Mouse (Mus musculus) C2C12 (cell line): ENCODE results near the gene Nrxn3. TPM values are rescaled to one million over a fixed set of nuclear protein-coding genes. Genes with fewer than 3 reads are reported as not detected.

Experiments
- H3K27me3 ChIP-seq: one replicate; pipeline ENCODE4 v1.6.1; 2011; ENCODE audit not compliant: control insufficient read depth, insufficient read depth, insufficient read length
- H3K36me3 ChIP-seq: one replicate; pipeline ENCODE4 v1.6.1; 2011; ENCODE audit not compliant: control insufficient read depth, insufficient read depth
- H3K4me3 ChIP-seq: one replicate; pipeline ENCODE4 v1.5.1; 2011; ENCODE audit warnings: mild to moderate bottlenecking, control low read depth; ENCODE audit not compliant: poor library complexity, insufficient read depth, severe bottlenecking
- H3K79me2 ChIP-seq: one replicate; pipeline ENCODE4 v1.6.1; 2011; ENCODE audit not compliant: control insufficient read depth, insufficient read depth
- H3K79me3 ChIP-seq: one replicate; pipeline ENCODE4 v1.6.1; 2011; ENCODE audit warnings: low read depth, control low read depth
- H3ac ChIP-seq: one replicate; pipeline ENCODE3; 2011; ENCODE audit warnings: low read depth; ENCODE audit not compliant: control insufficient read depth, insufficient read length
- CEBPB ChIP-seq: IDR thresholded peaks from one replicate; pipeline ENCODE4 v1.6.1; 2011; ENCODE audit warnings: low read depth, mild to moderate bottlenecking, control low read depth, moderate library complexity
- CTCF ChIP-seq: IDR thresholded peaks from one replicate; pipeline ENCODE4 v1.5.1; 2011; ENCODE audit not compliant: control insufficient read depth, insufficient read depth, insufficient read length
- FOSL1 ChIP-seq: IDR thresholded peaks from one replicate; pipeline ENCODE4 v1.8.0; 2011; ENCODE audit warnings: mild to moderate bottlenecking, low read length; ENCODE audit not compliant: poor library complexity, insufficient read depth, severe bottlenecking
- MAX ChIP-seq: IDR thresholded peaks from one replicate; pipeline ENCODE4 v1.6.1; 2011; ENCODE audit warnings: mild to moderate bottlenecking, control low read depth
- MYOD1 ChIP-seq: IDR thresholded peaks from one replicate; pipeline ENCODE4 v1.6.1; 2011; ENCODE audit warnings: low read depth; ENCODE audit not compliant: control insufficient read depth, insufficient read length
- MYOG ChIP-seq: IDR thresholded peaks from one replicate; pipeline ENCODE4 v1.6.1; 2011; ENCODE audit not compliant: control insufficient read depth, insufficient read length; ENCODE audit errors: extremely low read depth
- USF1 ChIP-seq: IDR thresholded peaks from one replicate; pipeline ENCODE4 v1.6.1; 2011; ENCODE audit warnings: low read depth, mild to moderate bottlenecking, control low read depth, moderate library complexity
- polyA plus RNA-seq: library from polyadenylated mRNA; unstranded; fragments of >200 nt; fragmentation: generic; extraction: Trizol; gene quantifications from one replicate; pipeline ENCODE4 v1.2.1, GENCODE M21; 2012; ENCODE audit warnings: missing spikeins

Nrxn3 gene
- polyA plus RNA-seq, 1 experiment = 0.01 TPM

- H3K36me3 ChIP-seq = no peaks in the 10 kb centered on the region
- no peaks in the 10 kb centered on the region for H3K27me3 ChIP-seq
- TF ChIP-seq FOSL1 = no peak
- no peak for TF ChIP-seq USF1
- no peak for TF ChIP-seq MYOG
- TF ChIP-seq CTCF = no peak
- no peak for TF ChIP-seq MAX
- TF ChIP-seq CEBPB = no peak
- no peak for TF ChIP-seq MYOD1
- no peaks in the 10 kb centered on the region for H3K79me3 ChIP-seq
- H3ac ChIP-seq = no peak overlapping the region
- H3K4me3 ChIP-seq = no peak overlapping the region
- no peaks in the 10 kb centered on the region for H3K79me2 ChIP-seq
Observed at GRCm38 (mm10) chr12:89262261-89262660, 539.6 kb downstream of the Nrxn3 start.

- Histone ChIP-seq H3K79me3 (no peaks in the 10 kb centered on the region), H3ac (no peak overlapping the region), H3K79me2 (no peaks in the 10 kb centered on the region), H3K27me3 (no peaks in the 10 kb centered on the region), H3K36me3 (no peaks in the 10 kb centered on the region), H3K4me3 (no peak overlapping the region)
- TF ChIP-seq MAX (no peak), FOSL1 (no peak), CEBPB (no peak), MYOG (no peak)
Observed at GRCm38 (mm10) chr12:89282362-89283343, 560.0 kb downstream of the Nrxn3 start.

- Histone ChIP-seq H3K79me3 (no peaks in the 10 kb centered on the region), H3K27me3 (no peaks in the 10 kb centered on the region), H3K79me2 (no peaks in the 10 kb centered on the region), H3K4me3 (no peak overlapping the region), H3ac (no peak overlapping the region), H3K36me3 (no peaks in the 10 kb centered on the region)
- TF ChIP-seq FOSL1 = no peak
- no peak for TF ChIP-seq USF1
- TF ChIP-seq CTCF = no peak
- no peak for TF ChIP-seq MYOD1
- no peak for TF ChIP-seq MAX
- TF ChIP-seq CEBPB = no peak
- TF ChIP-seq MYOG = no peak
Observed at GRCm38 (mm10) chr12:89284412-89284811, 561.7 kb downstream of the Nrxn3 start.

GRCm38 (mm10) chr12:89287037-89287436 lies 564.4 kb downstream of the Nrxn3 start:
- no peaks in the 10 kb centered on the region for H3K79me2 ChIP-seq
- no peak for TF ChIP-seq FOSL1
- no peak for TF ChIP-seq MYOD1
- TF ChIP-seq USF1 = no peak
- TF ChIP-seq CTCF = no peak
- TF ChIP-seq MYOG = no peak
- TF ChIP-seq MAX = no peak
- no peak for TF ChIP-seq CEBPB
- no peak overlapping the region for H3ac ChIP-seq
- H3K27me3 ChIP-seq = no peaks in the 10 kb centered on the region
- no peaks in the 10 kb centered on the region for H3K79me3 ChIP-seq
- H3K4me3 ChIP-seq = no peak overlapping the region
- no peaks in the 10 kb centered on the region for H3K36me3 ChIP-seq

- no peak for TF ChIP-seq MYOD1
- TF ChIP-seq FOSL1 = no peak
- no peak for TF ChIP-seq MAX
- no peak for TF ChIP-seq CEBPB
- no peak for TF ChIP-seq MYOG
- TF ChIP-seq USF1 = no peak
- no peak for TF ChIP-seq CTCF
- no peaks in the 10 kb centered on the region for H3K79me3 ChIP-seq
- no peaks in the 10 kb centered on the region for H3K79me2 ChIP-seq
- no peak overlapping the region for H3K4me3 ChIP-seq
- H3K36me3 ChIP-seq = no peaks in the 10 kb centered on the region
- H3ac ChIP-seq = no peak overlapping the region
- H3K27me3 ChIP-seq = no peaks in the 10 kb centered on the region
Observed at GRCm38 (mm10) chr12:89289589-89290274, 567.1 kb downstream of the Nrxn3 start.
